Mouse (Mus musculus) T-helper 17 cell (primary cell): Measurements from ENCODE around the gene Coa5.

ENCODE experiments used
- in situ Hi-C, 2 experiments: fragments of 300-600 bp; cut with MboI, MseI; formaldehyde crosslinking; loops; 1 replicate in 1 of 2; 2 replicates in 1 of 2; pipeline ENCODE4 v1.15.1; 2025; ENCODE audit warnings: high pct_unique_total_duplicates in 2 of 2

The Coa5 gene

GRCm38 (mm10) chr1:37430297-37430840 is 466 bp upstream of the Coa5 start:
- in situ Hi-C loops: no loop called here

- in situ Hi-C loops: no loop called here
These were observed 992 bp downstream of the Coa5 start for GRCm38 (mm10) chr1:37428911-37429310.

- in situ Hi-C loops: no loop called here
These were observed 2.6 kb downstream of the Coa5 start for GRCm38 (mm10) chr1:37427144-37427875.

- in situ Hi-C loops: no loop called here
These were observed 10.5 kb downstream of the Coa5 start for GRCm38 (mm10) chr1:37419420-37419819.

- in situ Hi-C loops: no loop called here
These were observed 14.5 kb downstream of the Coa5 start for GRCm38 (mm10) chr1:37415394-37415793.

- in situ Hi-C loops: no loop called here
These were observed 20.3 kb downstream of the Coa5 start for GRCm38 (mm10) chr1:37409647-37410046.

- in situ Hi-C loops: no loop called here
These were observed 21.2 kb downstream of the Coa5 start for GRCm38 (mm10) chr1:37408678-37409077.

GRCm38 (mm10) chr1:37408059-37408458 is 21.8 kb downstream of the Coa5 start:
- in situ Hi-C loops: no loop called here

GRCm38 (mm10) chr1:37407228-37407627 is 22.7 kb downstream of the Coa5 start:
- in situ Hi-C loops: no loop called here

- in situ Hi-C loops: no loop called here
These were observed 24.8 kb downstream of the Coa5 start for GRCm38 (mm10) chr1:37405137-37405536.

GRCm38 (mm10) chr1:37401687-37402086 is 28.2 kb downstream of the Coa5 start:
- in situ Hi-C loops: loop anchor here (5.0 kb wide), 2 partner anchors 64 to 129 kb away; no protein-coding TSS in a partner anchor

- in situ Hi-C loops: loop anchor here (5.0 kb wide), 2 partner anchors 62 to 127 kb away; no protein-coding TSS in a partner anchor
These were observed 30.2 kb downstream of the Coa5 start for GRCm38 (mm10) chr1:37399734-37400133.

- in situ Hi-C loops: no loop called here
These were observed 30.9 kb downstream of the Coa5 start for GRCm38 (mm10) chr1:37398961-37399360.

GRCm38 (mm10) chr1:37396481-37396880 is 33.4 kb downstream of the Coa5 start:
- in situ Hi-C loops: no loop called here

- in situ Hi-C loops: no loop called here
These were observed 36.7 kb downstream of the Coa5 start for GRCm38 (mm10) chr1:37393174-37393573.

GRCm38 (mm10) chr1:37386448-37386971 is 43.4 kb downstream of the Coa5 start:
- in situ Hi-C loops: no loop called here

- in situ Hi-C loops: no loop called here
These were observed 45.6 kb downstream of the Coa5 start for GRCm38 (mm10) chr1:37384304-37384703.

GRCm38 (mm10) chr1:37380913-37381312 is 49.0 kb downstream of the Coa5 start:
- in situ Hi-C loops: no loop called here

- in situ Hi-C loops: loop anchor here in 1 of 2 experiments (10.0 kb wide), 1 partner anchor 775 kb away; no protein-coding TSS in a partner anchor
These were observed 50.4 kb downstream of the Coa5 start for GRCm38 (mm10) chr1:37379536-37379935.

GRCm38 (mm10) chr1:37378095-37378494 is 51.8 kb downstream of the Coa5 start:
- in situ Hi-C loops: loop anchor here in 1 of 2 experiments (10.0 kb wide), 1 partner anchor 773 kb away; no protein-coding TSS in a partner anchor

GRCm38 (mm10) chr1:37376751-37377150 is 53.2 kb downstream of the Coa5 start:
- in situ Hi-C loops: loop anchor here in 1 of 2 experiments (10.0 kb wide), 1 partner anchor 772 kb away; no protein-coding TSS in a partner anchor

- in situ Hi-C loops: loop anchor here in 1 of 2 experiments (10.0 kb wide), 1 partner anchor 771 kb away; no protein-coding TSS in a partner anchor
These were observed 53.7 kb downstream of the Coa5 start for GRCm38 (mm10) chr1:37376177-37376576.
